21 mouse cellular contexts compared by ENCODE assay signal in the genomic region with DNA sequence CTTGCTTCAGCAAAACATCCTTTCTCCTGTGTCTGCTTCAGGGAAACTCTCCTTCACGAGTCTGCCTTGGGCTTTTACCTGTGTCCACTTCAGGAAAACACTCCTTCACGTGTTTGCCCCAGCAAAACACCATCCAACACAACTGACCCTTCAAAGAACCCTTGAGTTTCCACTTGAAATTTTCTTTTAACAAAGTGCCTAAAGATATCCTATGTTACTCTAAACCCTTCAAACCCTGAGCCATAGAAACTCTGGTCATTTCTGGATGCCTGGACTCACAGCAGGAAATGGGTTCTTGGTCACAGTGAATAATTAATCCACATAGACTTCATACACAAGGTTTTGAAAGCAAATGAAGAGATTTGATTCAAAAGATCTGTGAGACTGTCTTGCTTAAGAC.
DNase-seq lines count a peak whose midpoint lies in the region; ATAC-seq and TF ChIP-seq lines count a peak whose summit lies in the region.
"Had no signal": no experiment of that assay in that cellular context is flagged by ENCODE, and none has a peak within 500 bp of the region (broad histone marks: within the 10 kb centered on the region; RNA-seq: fewer than 3 reads in every experiment).

No protein-coding gene starts in this region.

- no peaks in the 10 kb centered on the region for H3K9me3 ChIP-seq in lung, embryonic 14.5 days (ENCODE audit: low read depth, low read length)
- no peaks in the 10 kb centered on the region for H3K9me3 ChIP-seq in lung, embryonic 16.5 days (ENCODE audit: control insufficient read depth, low read length)
- H3K9me3 ChIP-seq in lung, postnatal 0 days (ENCODE audit: low read length) = no peaks in the 10 kb centered on the region

- no peak overlapping the region for H3K9ac ChIP-seq in lung, embryonic 14.5 days
- no peak overlapping the region for H3K9ac ChIP-seq in lung, embryonic 16.5 days (ENCODE audit: low read length)
- H3K9ac ChIP-seq in lung, postnatal 0 days (replicated peaks; ENCODE audit: low read depth) = no peak overlapping the region

- no peak overlapping the region for H3K4me2 ChIP-seq in lung, embryonic 14.5 days
- H3K4me2 ChIP-seq in lung, embryonic 16.5 days (ENCODE audit: low read depth, low read length) = no peak overlapping the region
- no peak overlapping the region for H3K4me2 ChIP-seq in lung, postnatal 0 days (replicated peaks; ENCODE audit: low read depth, low read length)

- no peak for TF ChIP-seq EP300 in lung, postnatal 0 days (IDR thresholded peaks at IDR 0.05)

- no peak overlapping the region for H3K4me3 ChIP-seq in lung, embryonic 14.5 days (ENCODE audit: low read depth, low read length)
- no peak overlapping the region for H3K4me3 ChIP-seq in lung, embryonic 16.5 days (ENCODE audit: low read length)
- H3K4me3 ChIP-seq in lung, postnatal 0 days (ENCODE audit: low read depth, low read length) = no peak overlapping the region

- H3K27ac ChIP-seq in lung, embryonic 14.5 days (ENCODE audit: low read depth) = no peak overlapping the region
- no peak overlapping the region; the same call in 1 of the 2 replicates for H3K27ac ChIP-seq in lung, embryonic 16.5 days (ENCODE audit: low read length)
- H3K27ac ChIP-seq in lung, postnatal 0 days (ENCODE audit: low read length) = no peak overlapping the region

- TF ChIP-seq CTCF in lung, embryonic 14.5 days (IDR thresholded peaks at IDR 0.05; ENCODE audit: low read depth) = no peak
- TF ChIP-seq CTCF in lung, postnatal 0 days (IDR thresholded peaks at IDR 0.05) = no peak

- DNase-seq in lung, embryonic 14.5 days = peak; percentile 11
- DNase-seq in lung, postnatal 36 days = no peak
- no peak for DNase-seq in lung, postnatal 10 days
- DNase-seq in lung, postnatal 0 days (ENCODE audit: low spot score) = peak; percentile 51
- DNase-seq in lung, postnatal 4 days = no peak
- DNase-seq: adrenal gland, adult 2 months; adrenal gland, adult 8-10 months; adrenal gland, postnatal 10 days; adrenal gland, postnatal 14 days; adrenal gland, postnatal 25 days; adrenal gland, postnatal 36 days; B cell, adult 2 months; cerebellum, adult 11 months; cerebellum, adult 11-12 months; cerebellum, adult 18-20 months had no signal

- no peak for ATAC-seq in lung, embryonic 14.5 days (ENCODE audit: insufficient read depth)
- peak; percentile 73 for ATAC-seq in lung, embryonic 16.5 days (ENCODE audit: low read depth)
- peak; percentile 68 for ATAC-seq in lung, postnatal 0 days
- ATAC-seq: activated CD4-positive, CD25-positive, alpha-beta regulatory T cell, adult 4 months; CD4-positive, CD25-positive, alpha-beta regulatory T cell, adult 4 months; Patski had no signal

- H3K27me3 ChIP-seq in lung, embryonic 14.5 days (ENCODE audit: insufficient read depth, low read length) = no peaks in the 10 kb centered on the region
- no peaks in the 10 kb centered on the region for H3K27me3 ChIP-seq in lung, embryonic 16.5 days (ENCODE audit: control insufficient read depth, insufficient read depth, low read depth, low read length)
- no peaks in the 10 kb centered on the region for H3K27me3 ChIP-seq in lung, postnatal 0 days (replicated peaks; ENCODE audit: insufficient read depth, low read length)
- H3K27me3 ChIP-seq: CH12.LX had no signal

- H3K4me1 ChIP-seq in lung, embryonic 14.5 days (ENCODE audit: insufficient read depth) = no peaks in the 10 kb centered on the region
- H3K4me1 ChIP-seq in lung, embryonic 16.5 days (replicated peaks; ENCODE audit: control insufficient read depth, insufficient read depth, low read length) = no peaks in the 10 kb centered on the region
- no peaks in the 10 kb centered on the region for H3K4me1 ChIP-seq in lung, postnatal 0 days (ENCODE audit: insufficient read depth, low read depth, low read length)

- WGBS in lung, embryonic 14.5 days = 61% methylated on average over 2 of the region's 2 CpGs
- 52% methylated on average over 2 of the region's 2 CpGs for WGBS in lung, embryonic 16.5 days
- 47% methylated on average over 2 of the region's 2 CpGs for WGBS in lung, postnatal 0 days

- no peaks in the 10 kb centered on the region for H3K36me3 ChIP-seq in lung, embryonic 14.5 days (ENCODE audit: insufficient read depth)
- no peaks in the 10 kb centered on the region for H3K36me3 ChIP-seq in lung, embryonic 16.5 days (ENCODE audit: control insufficient read depth, insufficient read depth, low read length)
- no peaks in the 10 kb centered on the region for H3K36me3 ChIP-seq in lung, postnatal 0 days (ENCODE audit: insufficient read depth, low read length)
- H3K36me3 ChIP-seq: G1E had no signal

Comparison
In these comparisons a context has a peak if more than half of its experiments do, and no peak if none do; other contexts are left out.
1. DNase-seq: peak in lung, embryonic 14.5 days (single experiment) and lung, postnatal 0 days (single experiment); none in lung, postnatal 36 days (single experiment), lung, postnatal 10 days (single experiment) and lung, postnatal 4 days (0 of 2).